Mouse (Mus musculus) urinary bladder, postnatal 10 days (tissue): ENCODE measurements around the gene Wnt10a.
A peak's percentile ranks its signal among the peaks of the same experiment; 100 is the strongest.
"Not testable (repeated sequence)": the region's sequence is repeated elsewhere in the genome, so short reads cannot be mapped to it uniquely, and the experiment has no call there.

Experiments used
- DNase-seq: peaks from one replicate; pipeline ENCODE4 v3.0.0; 2022; ENCODE audit warnings: low spot score

Wnt10a gene

GRCm38 (mm10) chr1:74787846-74788245 lies 3.5 kb upstream of the Wnt10a start:
- DNase-seq = no peak

GRCm38 (mm10) chr1:74788603-74789176 lies 2.6 kb upstream of the Wnt10a start:
- DNase-seq = no peak

DNA sequence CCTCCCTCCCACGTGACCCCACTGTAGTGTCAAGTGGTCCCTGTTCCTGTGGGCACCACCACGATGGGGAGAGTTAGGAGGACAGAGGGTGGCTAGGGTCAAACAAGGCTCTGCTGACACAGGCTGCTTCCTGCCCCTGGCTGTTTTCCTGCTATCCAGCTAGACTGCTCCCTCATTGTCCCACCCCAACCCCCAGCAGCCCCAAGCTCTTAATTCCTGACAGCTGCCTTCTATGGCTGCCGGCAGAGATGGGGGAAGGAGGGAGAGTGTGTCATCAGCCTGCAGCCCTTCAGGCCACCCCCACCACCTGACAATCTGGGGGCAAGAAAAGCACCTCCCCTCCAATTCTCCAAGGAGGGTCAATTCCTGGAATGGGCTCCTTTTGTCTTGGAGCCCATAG lies 1.2 kb upstream of the Wnt10a start:
- no peak for DNase-seq

DNA sequence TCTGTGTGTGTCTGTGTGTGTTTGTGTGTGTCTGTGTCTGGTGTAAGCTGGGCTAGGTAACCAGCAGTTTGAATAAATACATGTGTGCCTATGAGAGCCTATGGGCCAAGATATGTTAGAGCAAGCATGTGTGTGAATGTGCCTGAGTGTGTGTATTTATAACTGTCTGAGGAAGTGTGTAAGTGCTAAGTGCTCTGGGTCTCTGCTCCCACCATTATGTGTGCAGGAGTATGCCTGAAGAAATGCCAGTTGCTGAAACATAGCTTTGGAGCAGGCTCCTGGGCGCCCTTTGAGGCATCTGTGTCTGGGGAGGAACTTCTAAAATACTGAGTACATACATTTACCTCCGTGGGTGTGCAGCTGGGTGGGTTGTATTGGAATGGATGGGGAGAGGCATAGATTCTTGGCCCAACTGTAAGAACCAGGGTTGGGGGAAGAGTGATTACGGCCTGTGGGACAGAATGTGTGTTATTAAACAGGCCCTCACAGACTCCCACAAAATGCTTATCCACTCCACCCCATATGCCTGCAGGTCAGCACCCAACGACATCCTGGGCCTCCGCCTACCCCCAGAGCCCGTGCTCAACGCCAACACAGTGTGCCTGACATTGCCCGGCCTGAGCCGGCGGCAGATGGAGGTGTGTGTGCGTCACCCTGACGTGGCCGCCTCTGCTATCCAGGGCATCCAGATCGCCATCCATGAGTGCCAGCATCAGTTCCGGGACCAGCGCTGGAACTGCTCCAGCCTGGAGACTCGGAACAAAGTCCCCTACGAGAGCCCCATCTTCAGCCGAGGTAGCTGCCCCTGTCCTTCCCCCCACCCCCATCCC lies 1.7 kb downstream of the Wnt10a start:
- DNase-seq = no peak

DNA sequence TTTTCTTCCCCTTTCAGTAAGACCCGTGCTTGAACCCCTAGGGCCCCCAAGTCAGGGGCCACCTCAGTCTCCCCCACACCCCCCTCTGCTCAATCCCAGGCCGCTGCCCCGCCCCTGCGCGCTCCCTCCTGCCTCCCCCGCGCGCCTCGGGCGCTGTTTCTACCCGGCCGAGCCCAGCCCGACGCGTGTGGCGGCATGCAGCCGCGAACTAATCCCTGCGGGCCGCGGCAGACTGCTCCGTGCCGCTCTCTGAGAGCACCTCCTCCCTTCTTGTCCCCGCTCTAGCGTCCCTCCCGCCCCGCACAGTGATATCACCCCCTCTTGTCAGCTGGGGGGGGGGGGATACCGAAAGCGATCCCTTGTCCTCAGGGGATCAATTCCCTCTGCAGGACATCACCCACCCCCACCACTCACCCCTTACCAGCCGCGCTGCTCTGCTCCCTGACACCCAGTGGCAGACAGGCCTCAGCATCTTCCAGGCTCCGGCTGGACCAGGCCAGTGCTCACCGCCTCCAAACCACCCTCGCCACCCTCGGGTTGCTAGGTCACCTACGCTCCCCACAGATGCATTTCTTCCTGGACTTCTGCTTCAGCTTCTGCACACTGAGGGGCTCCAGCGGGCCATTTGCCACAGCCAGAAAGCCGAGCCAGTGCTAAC lies 3.3 kb downstream of the Wnt10a start:
- no peak for DNase-seq

DNA sequence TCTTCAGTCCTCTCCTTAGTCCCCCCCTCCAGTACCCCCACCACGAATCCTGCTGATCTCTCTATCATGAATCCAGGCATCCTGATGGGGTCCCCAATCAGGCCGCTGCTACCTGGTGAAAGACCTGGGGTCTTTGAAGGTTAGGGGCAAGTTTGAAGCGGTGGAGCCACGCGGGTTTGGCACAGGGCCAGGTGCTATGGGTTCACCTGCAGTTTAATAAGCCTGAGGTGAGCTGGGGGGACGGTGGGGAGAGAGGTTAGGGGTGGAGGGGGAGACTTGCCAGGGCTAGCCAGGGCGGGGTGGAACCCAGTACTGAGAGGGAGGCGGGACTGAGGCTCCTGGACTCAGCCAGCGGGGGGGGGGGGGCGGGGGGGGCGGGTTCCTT lies 3.8 kb downstream of the Wnt10a start:
- DNase-seq = no peak

- DNase-seq = no peak
These were observed 6.1 kb downstream of the Wnt10a start for GRCm38 (mm10) chr1:74797459-74797858.

GRCm38 (mm10) chr1:74800424-74800888 lies 9.1 kb downstream of the Wnt10a start:
- no peak for DNase-seq

- no peak for DNase-seq
These were observed 10.4 kb downstream of the Wnt10a start for GRCm38 (mm10) chr1:74801631-74802140.

DNA sequence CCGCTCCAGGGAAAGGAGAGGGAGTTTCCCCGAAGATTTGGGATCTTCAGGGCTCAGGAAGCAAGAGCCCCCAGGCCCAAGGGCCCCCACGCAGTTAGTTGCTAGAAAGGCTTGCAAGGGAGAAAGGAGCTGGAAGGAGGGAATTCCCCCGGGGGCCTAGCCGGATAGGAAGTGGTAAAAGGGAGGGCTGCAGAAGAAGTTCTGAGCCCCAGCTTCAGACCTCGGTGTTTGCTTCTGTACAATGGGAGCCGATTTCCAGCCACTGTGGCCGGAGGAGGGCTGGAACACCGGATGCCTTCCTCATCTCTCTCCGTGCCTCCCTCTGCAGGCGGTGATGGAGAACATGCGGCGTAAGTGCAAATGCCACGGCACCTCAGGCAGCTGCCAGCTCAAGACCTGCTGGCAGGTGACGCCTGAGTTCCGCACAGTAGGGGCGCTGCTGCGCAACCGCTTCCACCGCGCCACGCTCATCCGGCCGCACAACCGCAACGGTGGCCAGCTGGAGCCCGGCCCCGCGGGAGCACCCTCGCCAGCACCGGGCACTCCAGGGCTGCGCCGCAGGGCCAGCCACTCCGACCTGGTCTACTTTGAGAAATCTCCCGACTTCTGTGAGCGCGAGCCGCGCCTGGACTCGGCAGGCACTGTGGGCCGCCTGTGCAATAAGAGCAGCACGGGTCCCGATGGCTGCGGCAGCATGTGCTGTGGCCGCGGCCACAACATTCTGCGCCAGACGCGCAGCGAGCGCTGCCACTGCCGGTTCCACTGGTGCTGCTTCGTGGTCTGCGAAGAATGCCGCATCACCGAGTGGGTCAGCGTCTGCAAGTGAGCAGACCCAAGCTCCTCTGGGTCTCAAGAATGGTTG lies 11.7 kb downstream of the Wnt10a start:
- DNase-seq = no peak

DNA sequence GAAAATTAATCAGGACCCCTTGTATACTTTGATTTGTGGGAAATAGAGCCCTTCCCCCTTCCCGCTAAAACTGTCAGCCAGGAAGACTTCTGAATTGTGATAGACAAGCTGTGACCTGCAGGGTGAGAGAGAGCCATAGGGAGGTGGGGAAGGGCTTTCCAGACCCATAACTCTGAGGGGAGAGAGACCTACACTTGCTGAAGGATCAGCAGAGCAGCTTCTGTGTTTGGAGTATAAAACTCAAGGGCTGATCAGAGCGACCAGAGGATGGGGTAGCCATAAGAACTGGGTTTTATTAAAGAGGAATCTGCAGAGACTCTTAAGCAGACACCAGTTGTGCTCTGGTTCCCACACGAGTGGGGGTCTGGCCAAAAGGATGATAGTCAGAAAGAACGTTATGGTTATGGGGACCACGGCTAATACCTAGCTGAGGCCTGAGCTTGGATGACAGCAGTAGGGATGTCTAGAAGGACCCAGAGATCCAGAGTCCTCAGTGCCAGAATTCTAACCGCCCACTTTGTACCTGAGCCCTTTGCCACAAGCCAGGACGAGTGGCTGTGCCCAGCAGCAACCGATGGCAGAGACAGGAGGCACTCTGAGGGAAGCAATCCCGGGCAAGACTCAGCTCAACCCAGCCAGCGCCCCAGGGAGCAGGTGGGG lies 13.0 kb downstream of the Wnt10a start:
- DNase-seq = no peak

GRCm38 (mm10) chr1:74805340-74805835 lies 14.1 kb downstream of the Wnt10a start:
- no peak for DNase-seq

GRCm38 (mm10) chr1:74805843-74806242 lies 14.5 kb downstream of the Wnt10a start:
- DNase-seq = no peak

GRCm38 (mm10) chr1:74806360-74807311 lies 15.3 kb downstream of the Wnt10a start:
- no peak for DNase-seq

DNA sequence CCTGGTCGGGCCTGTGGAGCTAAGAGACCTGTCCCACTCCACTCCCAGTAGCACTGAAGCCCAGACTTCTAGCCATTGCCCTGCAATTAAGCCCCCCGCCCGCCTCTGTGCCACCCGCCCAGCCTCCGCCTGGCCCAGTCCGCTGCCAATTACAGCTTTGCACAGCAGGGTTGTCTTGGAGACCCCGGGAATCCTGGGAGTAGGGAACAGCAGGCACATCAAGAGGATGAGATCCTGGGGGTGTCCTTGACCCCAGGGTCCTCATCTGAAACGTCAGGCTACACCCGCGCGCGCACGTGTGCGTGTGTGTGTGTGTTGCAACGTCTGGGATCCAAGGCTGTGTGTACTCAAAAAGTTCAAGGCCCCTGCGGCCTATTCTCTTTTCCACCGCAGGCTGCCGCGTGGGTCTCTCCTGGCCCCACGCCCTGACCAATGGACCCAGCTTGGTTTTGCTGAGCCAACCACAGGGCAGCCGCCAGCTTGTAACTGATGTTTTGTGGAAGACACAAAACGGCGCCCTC lies 16.3 kb downstream of the Wnt10a start:
- no peak for DNase-seq

- DNase-seq = peak; percentile 80
These were observed 16.8 kb downstream of the Wnt10a start for GRCm38 (mm10) chr1:74808078-74808477.

- DNase-seq = no peak
These were observed 17.7 kb downstream of the Wnt10a start for GRCm38 (mm10) chr1:74809007-74809406.

DNA sequence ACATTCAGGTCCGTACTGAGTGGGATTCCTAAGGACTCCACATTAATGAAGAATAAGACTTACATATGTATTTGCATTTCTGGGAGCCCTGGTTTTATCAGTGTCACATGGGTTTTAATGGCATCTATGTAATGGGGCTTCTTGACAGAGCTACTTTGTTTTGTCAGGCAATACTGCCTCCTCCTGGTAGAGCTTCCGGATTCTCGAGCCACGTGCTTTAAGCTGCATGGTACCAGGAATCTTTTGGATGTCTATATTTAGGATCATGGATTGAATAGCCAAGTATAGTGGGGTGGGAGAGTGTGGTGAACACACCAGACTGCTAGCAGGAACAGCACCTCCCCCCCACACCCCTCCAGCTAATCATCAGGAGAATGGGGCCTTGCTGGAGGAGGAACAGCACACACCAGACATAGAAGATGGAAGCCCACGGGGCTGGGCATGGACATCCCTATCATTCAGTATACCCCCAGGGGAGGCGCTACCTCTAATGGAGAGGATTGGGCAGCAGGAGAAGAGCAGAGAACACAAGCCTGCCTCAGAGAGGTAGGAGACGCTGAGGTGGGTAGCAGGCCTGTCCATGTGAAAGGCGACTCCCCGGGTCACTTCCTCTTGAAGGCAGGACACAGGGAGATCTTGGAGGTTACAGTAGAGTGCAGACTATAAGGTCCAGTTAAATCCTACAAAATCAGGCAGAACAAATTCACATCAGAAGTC lies 23.8 kb downstream of the Wnt10a start:
- DNase-seq = no peak

DNA sequence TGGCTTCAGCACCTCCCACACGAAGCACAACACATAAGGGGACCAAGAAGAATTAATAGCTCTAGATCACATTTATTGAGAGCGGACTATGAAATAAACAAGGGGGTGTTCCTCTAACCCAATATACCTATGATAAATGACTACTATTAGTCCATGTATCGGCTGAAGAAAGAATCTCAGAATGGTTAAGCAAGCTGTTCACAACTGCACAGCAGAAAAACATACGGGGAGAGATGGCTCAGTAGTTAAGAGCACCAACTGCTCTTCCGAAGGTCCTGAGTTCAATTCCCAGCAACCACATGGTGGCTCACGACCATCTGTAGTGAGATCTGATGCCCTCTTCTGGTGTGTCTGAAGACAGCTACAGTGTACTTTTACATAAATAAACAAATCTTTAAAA lies 24.6 kb downstream of the Wnt10a start:
- DNase-seq = not testable (repeated sequence)
